Mouse (Mus musculus) layer of hippocampus, postnatal 36 days (tissue): Measurements from ENCODE around the gene Add1. TPM values are rescaled to one million over a fixed set of nuclear protein-coding genes. Genes with fewer than 3 reads are reported as not detected.

ENCODE experiments used
- microRNA-seq, 2 experiments: library from miRNA; unstranded; fragments of <30 nt; microRNA quantifications; one replicate each; pipeline ENCODE4 v1.2.0; 2021
- total RNA-seq, 2 experiments: library from RNA; stranded (reverse); gene quantifications; 2 replicates each; pipeline ENCODE4 v1.2.3; 2021

Gene Add1
- total RNA-seq, 2 experiments from 2014 or later: 441 to 450 TPM

Small RNA genes lying within 50 kb of the gene (microRNA-seq; reads per million reads assigned to microRNA genes)
- 0.21 to 1.2 reads per million in 2 experiments for gene Mir7036b

Other genes with a start within 250 kb of the Add1 start
- 10 to 100 TPM; 84.8 to 85.9 TPM for gene Rnf4, start 237.4 kb upstream of the Add1 start, total RNA-seq
- gene Fam193a, start 203.7 kb upstream of the Add1 start, total RNA-seq: 10 to 100 TPM; 41.3 to 42.7 TPM
- gene Tnip2, start 59.7 kb upstream of the Add1 start, total RNA-seq: 10 to 100 TPM; 22.5 to 26.3 TPM
- 1 to 10 TPM; 3.2 to 4.5 TPM for gene Sh3bp2, start 47.8 kb upstream of the Add1 start, total RNA-seq
- 10 to 100 TPM; 35.3 to 49.4 TPM for gene Mfsd10, start 63.5 kb downstream of the Add1 start, total RNA-seq
- gene Nop14, start 86.5 kb downstream of the Add1 start, total RNA-seq: 10 to 100 TPM; 13.0 to 15.1 TPM
- 1 to 10 TPM; 6.6 to 7.0 TPM for gene Grk4, start 86.7 kb downstream of the Add1 start, total RNA-seq
- 10 to 100 TPM; 77.8 to 83.4 TPM for gene Htt, start 188.1 kb downstream of the Add1 start, total RNA-seq